Mouse (Mus musculus) frontal cortex, adult 2 months (tissue): ENCODE measurements around the gene Casp8. TPM values are rescaled to one million over a fixed set of nuclear protein-coding genes. Genes with fewer than 3 reads are reported as not detected.
"Not testable (repeated sequence)": the region's sequence is repeated elsewhere in the genome, so short reads cannot be mapped to it uniquely, and the experiment has no call there.

Experiments used
- DNase-seq, 2 experiments: peaks; one replicate each; pipeline ENCODE4 v3.0.0; 2022; ENCODE audit warnings: low spot score in 1 of 2; ENCODE audit errors: extremely low spot score in 1 of 2
- polyA plus RNA-seq: library from polyadenylated mRNA; depleted of rRNA; stranded (reverse); fragments of >200 nt; gene quantifications from 2 replicates; pipeline ENCODE4 v1.2.3, GENCODE M21; 2012

Casp8 gene
- polyA plus RNA-seq, 1 experiment: 3.4 TPM

- no peak for DNase-seq
Measured at GRCm38 (mm10) chr1:58797370-58797769, 2.2 kb downstream of the Casp8 start.

- DNase-seq: no peak
Measured at GRCm38 (mm10) chr1:58798911-58799310, 3.7 kb downstream of the Casp8 start.

- DNase-seq: not testable (repeated sequence)
Measured at GRCm38 (mm10) chr1:58800644-58801043, 5.5 kb downstream of the Casp8 start.

GRCm38 (mm10) chr1:58801558-58802285, 6.5 kb downstream of the Casp8 start:
- DNase-seq: no peak

GRCm38 (mm10) chr1:58802322-58803273, 7.4 kb downstream of the Casp8 start:
- peak in 1 of 2 experiments; percentile 13 for DNase-seq

GRCm38 (mm10) chr1:58803531-58803930, 8.4 kb downstream of the Casp8 start:
- DNase-seq: no peak

GRCm38 (mm10) chr1:58806651-58807050, 11.5 kb downstream of the Casp8 start:
- DNase-seq: no peak

GRCm38 (mm10) chr1:58826319-58826718, 31.1 kb downstream of the Casp8 start:
- no peak for DNase-seq

- peak; percentile 9 to 65 for DNase-seq
Measured at GRCm38 (mm10) chr1:58830741-58831140, 35.6 kb downstream of the Casp8 start.

GRCm38 (mm10) chr1:58832198-58832597, 37.0 kb downstream of the Casp8 start:
- DNase-seq: no peak

GRCm38 (mm10) chr1:58856811-58857210, 61.6 kb downstream of the Casp8 start:
- DNase-seq: peak in 1 of 2 experiments; percentile 52

GRCm38 (mm10) chr1:58859131-58859530, 64.0 kb downstream of the Casp8 start:
- not testable (repeated sequence) for DNase-seq

- not testable (repeated sequence) for DNase-seq
Measured at GRCm38 (mm10) chr1:58859738-58860365, 64.7 kb downstream of the Casp8 start.

GRCm38 (mm10) chr1:58860586-58860985, 65.4 kb downstream of the Casp8 start:
- not testable (repeated sequence) for DNase-seq

- DNase-seq: not testable (repeated sequence)
Measured at GRCm38 (mm10) chr1:58876500-58876899, 81.3 kb downstream of the Casp8 start.

- DNase-seq: not testable (repeated sequence)
Measured at GRCm38 (mm10) chr1:58879291-58879690, 84.1 kb downstream of the Casp8 start.

- DNase-seq: not testable (repeated sequence)
Measured at GRCm38 (mm10) chr1:58883279-58883678, 88.1 kb downstream of the Casp8 start.

GRCm38 (mm10) chr1:58885646-58886045, 90.5 kb downstream of the Casp8 start:
- DNase-seq: no peak

- no peak for DNase-seq
Measured at GRCm38 (mm10) chr1:58889826-58890546, 94.8 kb downstream of the Casp8 start.

GRCm38 (mm10) chr1:58890697-58891290, 95.6 kb downstream of the Casp8 start:
- DNase-seq: not testable (repeated sequence)
